Mouse (Mus musculus) neural tube, embryonic 11.5 days (tissue): Measurements from ENCODE around the gene Nucks1. TPM values are rescaled to one million over a fixed set of nuclear protein-coding genes. Genes with fewer than 3 reads are reported as not detected.

Source experiments
- ATAC-seq: fragments of 200-750 bp; cut with Nextera tagmentation; 2 replicates; pipeline ENCODE4 v1.8.0; 2017; ENCODE audit warnings: moderate number of reproducible peaks, mild to moderate bottlenecking, moderate TSS enrichment, moderate library complexity; ENCODE audit not compliant: insufficient read depth, low FRiP score, low TSS enrichment
- DNase-seq: peaks from one replicate; pipeline ENCODE4 v3.0.0-alpha.2; 2015; ENCODE audit warnings: low spot score
- H3K27ac ChIP-seq: fragments of 300-500 bp; sonication (generic); 2 replicates; pipeline ENCODE4 v1.5.1; 2014; ENCODE audit warnings: low read depth, mild to moderate bottlenecking, low read length
- H3K27me3 ChIP-seq: fragments of 300-500 bp; sonication (generic); 2 replicates; pipeline ENCODE4 v1.6.1; 2014; ENCODE audit warnings: mild to moderate bottlenecking, low read length, mixed read lengths; ENCODE audit not compliant: control insufficient read depth, insufficient read depth
- H3K36me3 ChIP-seq: fragments of 300-500 bp; sonication (generic); 2 replicates; pipeline ENCODE4 v1.6.1; 2014; ENCODE audit warnings: mild to moderate bottlenecking, low read length, moderate library complexity, mixed read lengths; ENCODE audit not compliant: control insufficient read depth, insufficient read depth
- H3K4me1 ChIP-seq: fragments of 300-500 bp; sonication (generic); 2 replicates; pipeline ENCODE4 v1.6.1; 2014; ENCODE audit warnings: low read length, mixed read lengths; ENCODE audit not compliant: control insufficient read depth, insufficient read depth
- H3K4me2 ChIP-seq: fragments of 300-500 bp; sonication (generic); 2 replicates; pipeline ENCODE4 v1.6.1; 2014; ENCODE audit warnings: low read depth, mild to moderate bottlenecking, moderate library complexity
- H3K4me3 ChIP-seq: fragments of 300-500 bp; sonication (generic); 2 replicates; pipeline ENCODE4 v1.5.1; 2014; ENCODE audit warnings: low read depth, low read length
- H3K9ac ChIP-seq: fragments of 300-500 bp; sonication (generic); 2 replicates; pipeline ENCODE4 v1.6.1; 2014; ENCODE audit warnings: mild to moderate bottlenecking, low read length
- H3K9me3 ChIP-seq: fragments of 300-500 bp; sonication (generic); 2 replicates; pipeline ENCODE4 v1.6.1; 2016; ENCODE audit warnings: low read length; ENCODE audit not compliant: control insufficient read depth
- WGBS: fragments of 180-500 bp; shearing (Covaris S2); extraction: QIAGEN DNeasy Blood & Tissue Kit; methylation state at CpG from one replicate; pipeline ENCODE4 v1.1.7; 2014; 5-methylcytosine and 5-hydroxymethylcytosine counted together
- polyA plus RNA-seq: library from polyadenylated mRNA; unstranded; fragments of >200 nt; fragmentation: Nextera tagmentation; extraction: Ambion mirVana; gene quantifications from 2 replicates; pipeline ENCODE4 v1.2.1, GENCODE M21; 2014

Gene Nucks1
- polyA plus RNA-seq, 1 experiment from 2014 or later = 50.6 TPM

- WGBS = 45% methylated on average over 5 of the region's 5 CpGs
- Histone ChIP-seq H3K36me3 (no peaks in the 10 kb centered on the region; the same call in 1 of the 2 replicates), H3K27ac (no peak overlapping the region), H3K4me2 (no peak overlapping the region; the same call in 1 of the 2 replicates), H3K4me1 (peaks cover 21% of the 10 kb centered on the region), H3K9me3 (no peaks in the 10 kb centered on the region), H3K27me3 (0 out of 2 replicates have a peak, but pooled peaks cover 9% of the 10 kb centered on the region), H3K9ac (no peak overlapping the region), H3K4me3 (no peak overlapping the region)
- DNase-seq (no peak), ATAC-seq (no peak)
These were observed 55.5 kb downstream of the Nucks1 start for GRCm38 (mm10) chr1:131965818-131966217.

- no peak overlapping the region for H3K9ac ChIP-seq
- no peak overlapping the region for H3K4me2 ChIP-seq
- peaks cover 36% of the 10 kb centered on the region for H3K4me1 ChIP-seq
- no peak for DNase-seq
- no peaks in the 10 kb centered on the region for H3K9me3 ChIP-seq
- no peak overlapping the region for H3K4me3 ChIP-seq
- WGBS = 78% methylated on average over 7 of the region's 7 CpGs
- no peak overlapping the region for H3K27ac ChIP-seq
- 0 out of 2 replicates have a peak, but pooled peaks cover 9% of the 10 kb centered on the region for H3K27me3 ChIP-seq
- no peaks in the 10 kb centered on the region; the same call in 1 of the 2 replicates for H3K36me3 ChIP-seq
- no peak for ATAC-seq
These were observed 57.0 kb downstream of the Nucks1 start for GRCm38 (mm10) chr1:131967336-131967735.

- Histone ChIP-seq H3K9ac (no peak overlapping the region; the same call in 1 of the 2 replicates), H3K4me2 (no peak overlapping the region), H3K27ac (no peak overlapping the region), H3K9me3 (no peaks in the 10 kb centered on the region), H3K4me3 (no peak overlapping the region), H3K27me3 (0 out of 2 replicates have a peak, but pooled peaks cover 6% of the 10 kb centered on the region), H3K4me1 (peaks cover 48% of the 10 kb centered on the region), H3K36me3 (no peaks in the 10 kb centered on the region; the same call in 1 of the 2 replicates)
- DNase-seq (no peak), ATAC-seq (no peak)
- WGBS = 56% methylated on average over 3 of the region's 3 CpGs
These were observed 58.2 kb downstream of the Nucks1 start for GRCm38 (mm10) chr1:131968556-131968955.

- Histone ChIP-seq H3K27ac (no peak overlapping the region), H3K4me1 (peaks cover 47% of the 10 kb centered on the region), H3K9ac (no peak overlapping the region), H3K4me3 (no peak overlapping the region), H3K36me3 (no peaks in the 10 kb centered on the region; the same call in 1 of the 2 replicates), H3K27me3 (0 out of 2 replicates have a peak, but pooled peaks cover 4% of the 10 kb centered on the region), H3K9me3 (no peaks in the 10 kb centered on the region), H3K4me2 (no peak overlapping the region)
- DNase-seq (no peak), ATAC-seq (no peak)
- WGBS = 74% methylated on average over 6 of the region's 6 CpGs
These were observed 58.6 kb downstream of the Nucks1 start for GRCm38 (mm10) chr1:131968983-131969382.

GRCm38 (mm10) chr1:131969825-131970224, 59.5 kb downstream of the Nucks1 start:
- no peaks in the 10 kb centered on the region for H3K9me3 ChIP-seq
- H3K27me3 ChIP-seq = no peaks in the 10 kb centered on the region
- no peak overlapping the region for H3K27ac ChIP-seq
- H3K36me3 ChIP-seq = no peaks in the 10 kb centered on the region; the same call in 1 of the 2 replicates
- no peak overlapping the region for H3K4me3 ChIP-seq
- peak; percentile 8 for DNase-seq
- no peak overlapping the region for H3K4me2 ChIP-seq
- 47% methylated on average over 4 of the region's 4 CpGs for WGBS
- peaks cover 44% of the 10 kb centered on the region for H3K4me1 ChIP-seq
- H3K9ac ChIP-seq = no peak overlapping the region
- no peak for ATAC-seq

- Histone ChIP-seq H3K4me1 (peaks cover 44% of the 10 kb centered on the region), H3K9ac (peak overlapping the region; percentile 54; the same call in 1 of the 2 replicates), H3K4me2 (peak overlapping the region; percentile 35), H3K27ac (peak overlapping the region; percentile 95), H3K36me3 (no peaks in the 10 kb centered on the region; the same call in 1 of the 2 replicates), H3K4me3 (no peak overlapping the region), H3K9me3 (no peaks in the 10 kb centered on the region), H3K27me3 (no peaks in the 10 kb centered on the region)
- peak; percentile 4 for ATAC-seq
- WGBS = 34% methylated on average over 5 of the region's 5 CpGs
- DNase-seq = no peak
These were observed 60.0 kb downstream of the Nucks1 start for GRCm38 (mm10) chr1:131970322-131970660.

GRCm38 (mm10) chr1:131970661-131971520, 60.6 kb downstream of the Nucks1 start:
- H3K27me3 ChIP-seq = no peaks in the 10 kb centered on the region
- peak; percentile 84 for DNase-seq
- H3K9me3 ChIP-seq = no peaks in the 10 kb centered on the region
- H3K9ac ChIP-seq = peak overlapping the region; percentile 54
- no peak overlapping the region for H3K4me3 ChIP-seq
- 1% methylated on average over 14 of the region's 16 CpGs for WGBS
- peak overlapping the region; percentile 95 for H3K27ac ChIP-seq
- ATAC-seq = peak; percentile 73
- no peaks in the 10 kb centered on the region; the same call in 1 of the 2 replicates for H3K36me3 ChIP-seq
- H3K4me2 ChIP-seq = peak overlapping the region; percentile 35
- H3K4me1 ChIP-seq = peaks cover 47% of the 10 kb centered on the region

- peak; percentile 80 for DNase-seq
- Histone ChIP-seq H3K4me1 (peaks cover 41% of the 10 kb centered on the region), H3K4me3 (peak overlapping the region; percentile 8; the same call in 1 of the 2 replicates), H3K9me3 (no peaks in the 10 kb centered on the region), H3K36me3 (no peaks in the 10 kb centered on the region; the same call in 1 of the 2 replicates), H3K9ac (peak overlapping the region; percentile 54), H3K27ac (peak overlapping the region; percentile 95), H3K4me2 (peak overlapping the region; percentile 35), H3K27me3 (no peaks in the 10 kb centered on the region)
- 5% methylated on average over 15 of the region's 15 CpGs for WGBS
- peak; percentile 66 for ATAC-seq
These were observed 61.6 kb downstream of the Nucks1 start for GRCm38 (mm10) chr1:131971771-131972497.
